Mouse (Mus musculus): ENCODE results near the gene Glipr2. TPM values are rescaled to one million over a fixed set of nuclear protein-coding genes. Genes with fewer than 3 reads are reported as not detected.

Glipr2 gene
- polyA plus RNA-seq, 1 experiment: 13.7 TPM

GRCm38 (mm10) chr4:44003622-44004021 lies 46.4 kb downstream of the Glipr2 start:
- Histone ChIP-seq H3K27ac (ENCODE audit: insufficient read depth, low read length) (no peak overlapping the region), H3K4me3 (ENCODE audit: extremely low read depth, insufficient read depth, insufficient read length) (no peak overlapping the region), H3K4me1 (ENCODE audit: control insufficient read depth, insufficient read depth, insufficient read length) (no peaks in the 10 kb centered on the region), H3K27me3 (ENCODE audit: control insufficient read depth, insufficient read depth, low read length) (no peaks in the 10 kb centered on the region), H3K36me3 (ENCODE audit: control insufficient read depth, insufficient read depth, low read length) (no peaks in the 10 kb centered on the region)
- WGBS: 82% methylated on average over 6 of the region's 6 CpGs
- TF ChIP-seq POLR2A (IDR thresholded peaks at IDR 0.05; ENCODE audit: low read depth, low read length) (no peak), CTCF (IDR thresholded peaks at IDR 0.05; ENCODE audit: extremely low read depth, insufficient read depth, insufficient read length, insufficient replicate concordance) (no peak)
- DNase-seq (ENCODE audit: low read depth in 1 of 2, low spot score in 2 of 2): no peak

GRCm38 (mm10) chr4:44004126-44004525 lies 46.9 kb downstream of the Glipr2 start, which contains the start of gene Clta:
Gene Clta (plus strand): TSS chr4:44004452.
- no peak for TF ChIP-seq CTCF (IDR thresholded peaks at IDR 0.05; ENCODE audit: extremely low read depth, insufficient read depth, insufficient read length, insufficient replicate concordance)
- TF ChIP-seq POLR2A (IDR thresholded peaks at IDR 0.05; ENCODE audit: low read depth, low read length): no peak
- no peak within 1 kb of the TSS for H3K27ac ChIP-seq (ENCODE audit: insufficient read depth, low read length)
- no peaks in the 10 kb centered on the region for H3K36me3 ChIP-seq (ENCODE audit: control insufficient read depth, insufficient read depth, low read length)
- H3K4me1 ChIP-seq (ENCODE audit: control insufficient read depth, insufficient read depth, insufficient read length): no peaks in the 10 kb centered on the region
- H3K27me3 ChIP-seq (ENCODE audit: control insufficient read depth, insufficient read depth, low read length): no peaks in the 10 kb centered on the region
- 80% methylated on average over 5 of the region's 5 CpGs for WGBS
- DNase-seq (ENCODE audit: low read depth in 1 of 2, low spot score in 2 of 2): no peak
- no peak within 1 kb of the TSS for H3K4me3 ChIP-seq (ENCODE audit: extremely low read depth, insufficient read depth, insufficient read length)

GRCm38 (mm10) chr4:44004623-44005409 lies 47.6 kb downstream of the Glipr2 start:
- no peaks in the 10 kb centered on the region for H3K27me3 ChIP-seq (ENCODE audit: control insufficient read depth, insufficient read depth, low read length)
- H3K4me3 ChIP-seq (ENCODE audit: extremely low read depth, insufficient read depth, insufficient read length): no peak overlapping the region
- H3K4me1 ChIP-seq (ENCODE audit: control insufficient read depth, insufficient read depth, insufficient read length): no peaks in the 10 kb centered on the region
- 74% methylated on average over 3 of the region's 3 CpGs for WGBS
- H3K36me3 ChIP-seq (ENCODE audit: control insufficient read depth, insufficient read depth, low read length): no peaks in the 10 kb centered on the region
- no peak for TF ChIP-seq POLR2A (IDR thresholded peaks at IDR 0.05; ENCODE audit: low read depth, low read length)
- TF ChIP-seq CTCF (IDR thresholded peaks at IDR 0.05; ENCODE audit: extremely low read depth, insufficient read depth, insufficient read length, insufficient replicate concordance): no peak
- no peak for DNase-seq (ENCODE audit: low read depth in 1 of 2, low spot score in 2 of 2)
- no peak overlapping the region for H3K27ac ChIP-seq (ENCODE audit: insufficient read depth, low read length)

GRCm38 (mm10) chr4:44010176-44010575 lies 53.0 kb downstream of the Glipr2 start:
- Histone ChIP-seq H3K27me3 (ENCODE audit: control insufficient read depth, insufficient read depth, low read length) (no peaks in the 10 kb centered on the region), H3K27ac (ENCODE audit: insufficient read depth, low read length) (no peak overlapping the region), H3K4me3 (ENCODE audit: extremely low read depth, insufficient read depth, insufficient read length) (no peak overlapping the region), H3K36me3 (ENCODE audit: control insufficient read depth, insufficient read depth, low read length) (no peaks in the 10 kb centered on the region), H3K4me1 (ENCODE audit: control insufficient read depth, insufficient read depth, insufficient read length) (peaks cover 5% of the 10 kb centered on the region)
- TF ChIP-seq POLR2A (IDR thresholded peaks at IDR 0.05; ENCODE audit: low read depth, low read length): no peak
- no peak for TF ChIP-seq CTCF (IDR thresholded peaks at IDR 0.05; ENCODE audit: extremely low read depth, insufficient read depth, insufficient read length, insufficient replicate concordance)
- DNase-seq (ENCODE audit: low read depth in 1 of 2, low spot score in 2 of 2): no peak
- WGBS: 92% methylated on average over 1 of the region's 1 CpGs

DNA sequence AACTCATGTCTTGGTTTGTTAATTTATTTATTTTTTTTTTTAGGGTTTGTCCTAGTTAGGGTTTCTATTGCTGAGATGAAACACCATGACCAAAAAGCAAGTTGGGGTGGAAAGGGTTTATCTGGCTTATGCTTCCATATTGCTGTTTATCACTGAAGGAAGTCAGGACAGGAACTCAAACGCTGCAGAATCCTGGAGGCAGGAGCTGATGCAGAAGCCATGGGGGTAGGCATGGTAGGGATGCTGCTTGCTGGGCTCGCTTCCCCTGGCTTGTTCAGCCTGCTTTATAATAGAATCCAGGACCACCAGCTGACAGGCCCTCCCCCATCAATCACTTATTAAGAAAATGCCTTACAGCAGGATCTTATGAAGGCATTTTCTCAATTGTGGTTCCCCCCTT lies 53.7 kb downstream of the Glipr2 start:
- no peak overlapping the region for H3K4me3 ChIP-seq (ENCODE audit: extremely low read depth, insufficient read depth, insufficient read length)
- H3K27me3 ChIP-seq (ENCODE audit: control insufficient read depth, insufficient read depth, low read length): no peaks in the 10 kb centered on the region
- no peak for DNase-seq (ENCODE audit: low read depth in 1 of 2, low spot score in 2 of 2)
- H3K27ac ChIP-seq (ENCODE audit: insufficient read depth, low read length): no peak overlapping the region
- no peaks in the 10 kb centered on the region for H3K36me3 ChIP-seq (ENCODE audit: control insufficient read depth, insufficient read depth, low read length)
- H3K4me1 ChIP-seq (ENCODE audit: control insufficient read depth, insufficient read depth, insufficient read length): peaks cover 10% of the 10 kb centered on the region
- WGBS: 50% methylated on average over 2 of the region's 2 CpGs
- TF ChIP-seq CTCF (IDR thresholded peaks at IDR 0.05; ENCODE audit: extremely low read depth, insufficient read depth, insufficient read length, insufficient replicate concordance) (no peak), POLR2A (IDR thresholded peaks at IDR 0.05; ENCODE audit: low read depth, low read length) (no peak)

DNA sequence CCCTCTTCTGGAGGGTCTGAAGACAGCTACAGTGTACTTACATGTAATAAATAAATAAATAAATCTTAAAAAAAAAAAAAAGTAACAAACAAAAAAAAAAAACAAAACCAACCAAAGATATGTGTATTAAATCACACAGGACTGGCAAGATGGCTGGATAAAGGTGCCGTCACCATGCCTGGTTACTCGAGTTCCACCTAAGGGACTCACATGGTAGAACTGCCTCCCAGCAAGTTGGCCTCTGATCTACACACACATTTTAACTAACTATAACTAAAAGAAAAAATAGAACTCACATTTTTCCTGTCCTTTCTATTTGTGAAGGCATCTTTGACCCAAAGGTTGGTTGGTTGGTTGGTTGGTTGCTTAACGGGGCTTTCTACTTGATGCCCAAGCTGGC lies 54.6 kb downstream of the Glipr2 start:
- Histone ChIP-seq H3K4me1 (ENCODE audit: control insufficient read depth, insufficient read depth, insufficient read length) (peaks cover 12% of the 10 kb centered on the region), H3K36me3 (ENCODE audit: control insufficient read depth, insufficient read depth, low read length) (no peaks in the 10 kb centered on the region), H3K27me3 (ENCODE audit: control insufficient read depth, insufficient read depth, low read length) (no peaks in the 10 kb centered on the region), H3K4me3 (ENCODE audit: extremely low read depth, insufficient read depth, insufficient read length) (peak overlapping the region; percentile 66; the same call in 1 of the 2 replicates), H3K27ac (ENCODE audit: insufficient read depth, low read length) (no peak overlapping the region; the same call in 1 of the 2 replicates)
- no peak for TF ChIP-seq POLR2A (IDR thresholded peaks at IDR 0.05; ENCODE audit: low read depth, low read length)
- no peak for TF ChIP-seq CTCF (IDR thresholded peaks at IDR 0.05; ENCODE audit: extremely low read depth, insufficient read depth, insufficient read length, insufficient replicate concordance)
- 85% methylated on average over 3 of the region's 3 CpGs for WGBS
- no peak for DNase-seq (ENCODE audit: low read depth in 1 of 2, low spot score in 2 of 2)
